Mouse (Mus musculus): ENCODE results near the gene Hprt.

DNA sequence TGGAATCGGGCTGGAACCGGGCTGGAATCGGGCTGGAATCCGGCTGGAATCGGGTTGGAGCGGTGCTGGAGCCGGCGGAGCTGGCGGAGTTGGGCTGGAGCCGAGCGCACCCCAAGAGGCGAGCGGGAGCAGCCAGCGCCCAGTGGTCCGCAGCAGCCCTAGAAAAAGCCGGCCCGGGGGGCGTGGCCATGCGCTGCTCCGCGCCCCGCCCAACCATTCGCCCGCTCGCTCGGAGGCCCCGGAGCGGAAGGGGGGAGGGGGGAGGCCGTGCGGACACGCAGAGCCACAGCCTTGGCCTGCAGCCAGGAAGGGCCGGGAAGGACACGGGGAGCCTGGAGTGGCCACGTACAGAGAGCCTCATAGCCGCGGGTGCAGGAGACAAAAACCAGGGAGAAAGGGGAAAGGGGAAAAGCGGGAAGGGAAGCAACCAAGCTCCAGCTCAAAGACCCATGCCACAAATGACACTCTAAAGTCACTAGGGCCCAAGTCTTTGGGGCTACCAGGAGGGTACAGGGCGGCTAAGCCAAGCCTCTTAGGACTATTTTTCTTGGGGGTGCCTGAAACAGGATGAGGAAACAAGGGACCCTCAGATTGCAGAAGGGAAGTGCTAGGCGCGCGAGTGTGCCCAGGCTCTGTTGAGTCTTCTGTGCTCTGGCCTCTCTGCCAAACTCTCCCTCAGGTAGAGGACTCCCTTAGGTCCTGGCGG lies 69.3 kb downstream of the Hprt start:
- TF ChIP-seq EP300 (IDR thresholded peaks at IDR 0.05) (peak; percentile 28; the same call in 1 of the 2 replicates), CTCF (IDR thresholded peaks at IDR 0.05) (no peak)

Measured in lung, postnatal 0 days (tissue).